25 mouse cellular contexts compared by ENCODE assay signal in genomic region chr8:30441821-30442220, GRCm38 (mm10).
"Had no signal": no experiment of that assay in that cellular context is flagged by ENCODE, and none has a peak within 500 bp of the region (broad histone marks: within the 10 kb centered on the region; RNA-seq: fewer than 3 reads in every experiment).

No protein-coding gene starts in this region.

- H3K4me3 ChIP-seq: left cerebral cortex, adult 2 months; limb, embryonic 10.5 days; limb, embryonic 13.5 days; liver, embryonic 12.5 days; liver, embryonic 15.5 days; lung, embryonic 15.5 days; megakaryocyte, embryonic 14.5 days; midbrain, embryonic 10.5 days; midbrain, embryonic 13.5 days; neural tube, embryonic 12.5 days; neural tube, embryonic 15.5 days had no signal

- H3K4me1 ChIP-seq: limb, embryonic 10.5 days; limb, embryonic 13.5 days; liver, embryonic 12.5 days; liver, embryonic 15.5 days; lung, embryonic 15.5 days; megakaryocyte, embryonic 14.5 days; midbrain, embryonic 10.5 days; midbrain, embryonic 13.5 days; neural tube, embryonic 12.5 days; neural tube, embryonic 15.5 days had no signal

- DNase-seq: kidney, postnatal 36 days; layer of hippocampus, postnatal 36 days; liver; lung, adult 18-20 months; lung, postnatal 10 days; lung, postnatal 36 days; right cerebral cortex, adult 18-20 months; right cerebral cortex, postnatal 14 days; right cerebral cortex, postnatal 4 days; thymus, adult 2 months; thymus, postnatal 14 days; thymus, postnatal 4 days had no signal

- H3K9me3 ChIP-seq: limb, embryonic 10.5 days; limb, embryonic 13.5 days; liver, embryonic 12.5 days; liver, embryonic 15.5 days; lung, embryonic 15.5 days; megakaryocyte, embryonic 14.5 days; midbrain, embryonic 10.5 days; midbrain, embryonic 13.5 days; neural tube, embryonic 12.5 days; neural tube, embryonic 15.5 days had no signal

- H3K27ac ChIP-seq: kidney, postnatal 0 days; left cerebral cortex, adult 2 months; limb, embryonic 10.5 days; limb, embryonic 13.5 days; liver, embryonic 12.5 days; liver, embryonic 15.5 days; lung, embryonic 15.5 days; midbrain, embryonic 10.5 days; midbrain, embryonic 13.5 days; neural tube, embryonic 12.5 days; neural tube, embryonic 15.5 days; stomach, postnatal 0 days had no signal

- H3K9ac ChIP-seq: limb, embryonic 13.5 days; liver, embryonic 12.5 days; liver, embryonic 15.5 days; lung, embryonic 15.5 days; midbrain, embryonic 13.5 days; neural tube, embryonic 12.5 days; neural tube, embryonic 15.5 days had no signal

- H3K27me3 ChIP-seq: limb, embryonic 13.5 days; liver, embryonic 12.5 days; liver, embryonic 15.5 days; lung, embryonic 15.5 days; megakaryocyte, embryonic 14.5 days; midbrain, embryonic 13.5 days; neural tube, embryonic 12.5 days; neural tube, embryonic 15.5 days had no signal

- ATAC-seq: liver, embryonic 12.5 days; midbrain, embryonic 13.5 days had no signal

- H3K4me2 ChIP-seq: limb, embryonic 13.5 days; liver, embryonic 12.5 days; liver, embryonic 15.5 days; lung, embryonic 15.5 days; midbrain, embryonic 13.5 days; neural tube, embryonic 12.5 days; neural tube, embryonic 15.5 days had no signal

- H3K36me3 ChIP-seq: limb, embryonic 10.5 days; limb, embryonic 13.5 days; liver, embryonic 12.5 days; liver, embryonic 15.5 days; lung, embryonic 15.5 days; midbrain, embryonic 10.5 days; midbrain, embryonic 13.5 days; neural tube, embryonic 12.5 days; neural tube, embryonic 15.5 days had no signal
